Mouse (Mus musculus): ENCODE measurements at regions not wholly inside any gene's neighbourhood (a gene's known extent, or its start where the extent isn't known, plus 50 kb on each side); places are given as distances from the start of the nearest gene placed in this dataset.

DNA sequence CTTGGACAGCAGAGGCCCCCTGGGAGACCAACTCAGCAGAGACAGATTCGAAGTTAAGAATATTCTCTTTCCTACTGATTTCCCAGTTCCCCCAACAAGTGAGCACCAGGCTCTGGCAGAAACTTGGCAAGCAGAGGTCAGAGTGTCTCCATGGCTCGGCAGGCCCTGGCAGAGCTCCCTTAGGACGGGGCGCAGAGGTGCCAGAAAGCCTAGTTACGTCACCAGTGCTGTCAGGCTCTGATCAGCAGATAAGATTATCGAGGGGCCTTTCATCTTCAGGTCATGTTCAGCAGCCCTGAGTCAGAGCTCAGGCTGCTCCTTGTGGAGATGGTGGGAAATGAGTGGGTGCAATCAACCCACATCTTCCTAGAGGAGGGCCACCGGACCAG, 196.2 kb downstream of the Sptssa start:
- TF ChIP-seq CTCF (IDR thresholded peaks at IDR 0.05; ENCODE audit: control insufficient read depth, insufficient read depth, insufficient read length), result no peak
- TF ChIP-seq MYOD1 (IDR thresholded peaks at IDR 0.05; ENCODE audit: control insufficient read depth, insufficient read length, low read depth), result no peak
